Mouse (Mus musculus) C2C12 (cell line): Measurements from ENCODE around the gene Gm21874. TPM values are rescaled to one million over a fixed set of nuclear protein-coding genes. Genes with fewer than 3 reads are reported as not detected.
"Not testable (repeated sequence)": the region's sequence is repeated elsewhere in the genome, so short reads cannot be mapped to it uniquely, and the experiment has no call there.

Source experiments
- H3K27me3 ChIP-seq: one replicate; pipeline ENCODE4 v1.6.1; 2011; ENCODE audit not compliant: control insufficient read depth, insufficient read depth, insufficient read length
- H3K36me3 ChIP-seq: one replicate; pipeline ENCODE4 v1.6.1; 2011; ENCODE audit not compliant: control insufficient read depth, insufficient read depth
- H3K4me3 ChIP-seq: one replicate; pipeline ENCODE4 v1.5.1; 2011; ENCODE audit warnings: mild to moderate bottlenecking, control low read depth; ENCODE audit not compliant: poor library complexity, insufficient read depth, severe bottlenecking
- H3K79me2 ChIP-seq: one replicate; pipeline ENCODE4 v1.6.1; 2011; ENCODE audit not compliant: control insufficient read depth, insufficient read depth
- H3K79me3 ChIP-seq: one replicate; pipeline ENCODE4 v1.6.1; 2011; ENCODE audit warnings: low read depth, control low read depth
- H3ac ChIP-seq: one replicate; pipeline ENCODE3; 2011; ENCODE audit warnings: low read depth; ENCODE audit not compliant: control insufficient read depth, insufficient read length
- long read RNA-seq, 2 experiments: library from polyadenylated mRNA; unstranded; transcript quantifications; one replicate each; pipeline ENCODE4 v2.0.0; 2019 to 2020
- polyA plus RNA-seq: library from polyadenylated mRNA; unstranded; fragments of >200 nt; fragmentation: generic; extraction: Trizol; gene quantifications from one replicate; pipeline ENCODE4 v1.2.1, GENCODE M21; 2012; ENCODE audit warnings: missing spikeins

Gm21874 gene
- polyA plus RNA-seq: not detected
- long read RNA-seq, experiment 1: 0 reads
- long read RNA-seq, experiment 2: 0 reads

DNA sequence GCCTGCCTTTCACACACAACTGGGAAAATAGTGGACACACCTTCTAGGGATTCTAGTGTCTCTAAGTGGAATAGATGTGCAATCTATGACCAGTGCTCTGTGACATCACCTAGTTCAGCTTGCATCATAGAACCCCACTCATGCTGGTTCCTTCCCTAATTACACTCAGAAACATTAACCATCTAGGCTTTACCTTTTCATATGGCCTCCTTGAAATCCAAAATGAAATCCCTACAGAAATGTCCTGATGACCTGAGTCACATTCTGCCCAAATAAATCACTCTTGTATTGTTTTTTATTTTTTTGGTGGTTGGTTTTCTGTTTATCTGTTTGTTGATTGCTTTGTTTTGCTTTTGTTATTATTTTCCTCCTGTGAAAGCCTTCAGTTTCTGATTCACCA is at the start of gene Gm21874:
TSS of gene Gm21874 (minus strand) at position 101 of the 400 bp plus-strand sequence.
- not testable (repeated sequence) for H3K79me2 ChIP-seq, H3K36me3 ChIP-seq, H3ac ChIP-seq, H3K27me3 ChIP-seq, H3K4me3 ChIP-seq, H3K79me3 ChIP-seq

Other genes starting within 250 kb of the Gm21874 start
- gene Gm21721, start 214.0 kb downstream of the Gm21874 start, polyA plus RNA-seq: not detected
- not detected for gene Gm21812, start 69.0 kb downstream of the Gm21874 start, polyA plus RNA-seq